Mouse (Mus musculus): ENCODE measurements around the gene Tspan18. TPM values are rescaled to one million over a fixed set of nuclear protein-coding genes. Genes with fewer than 3 reads are reported as not detected.

The Tspan18 gene
- total and polyA plus RNA-seq, 3 experiments = 0.38 TPM; not detected in 2

DNA sequence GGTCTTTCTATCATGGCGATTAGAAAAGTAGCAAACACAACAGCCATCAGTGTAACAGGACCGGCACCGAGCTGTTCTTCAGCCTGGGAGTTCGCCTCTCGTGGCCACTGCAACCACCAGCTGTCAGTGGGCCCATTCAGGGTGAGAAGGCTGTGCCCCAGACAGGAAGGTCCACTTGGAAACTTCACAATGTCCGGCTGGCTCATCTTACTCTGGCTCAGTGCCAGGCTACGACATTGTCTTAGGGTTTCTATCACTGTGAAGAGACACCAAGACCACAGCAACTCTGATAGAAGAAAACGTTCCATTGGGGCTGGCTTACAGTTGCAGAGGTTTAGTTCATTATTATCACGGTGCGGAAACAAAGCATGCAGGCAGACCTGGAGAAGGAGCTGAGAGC lies 45.1 kb downstream of the Tspan18 start:
- no peak overlapping the region for H3K27ac ChIP-seq (ENCODE audit: insufficient read depth, low read depth)
- H3K79me2 ChIP-seq (replicated peaks; ENCODE audit: control insufficient read depth, extremely low read depth, insufficient read depth, poor library complexity, severe bottlenecking) = no peaks in the 10 kb centered on the region
- in situ Hi-C loops (cut with MboI; ENCODE audit: low pct_ligation_motif_present, low pct_unique_long_range_greater_than_20kb, low sequenced_read_pairs) (no loop called here), dilution Hi-C loops (cut with MboI; ENCODE audit: extremely low pct_ligation_motif_present, extremely low pct_unique_long_range_greater_than_20kb, low sequenced_read_pairs) (no loop called here)
- no peaks in the 10 kb centered on the region for H3K9me3 ChIP-seq (replicated peaks; ENCODE audit: low read length)
- H3K4me3 ChIP-seq (replicated peaks in 1 of 3; ENCODE audit: low read depth in 2 of 3, low read length in 2 of 3, poor library complexity in 1 of 3) = no peak overlapping the region
- no peak for DNase-seq (ENCODE audit: extremely low read depth)
- TF ChIP-seq KAT2A (IDR thresholded peaks at IDR 0.05; ENCODE audit: insufficient replicate concordance, low read length) = no peak
- no peak for TF ChIP-seq POLR2A (IDR thresholded peaks at IDR 0.05; ENCODE audit: low read depth, low read length)
- TF ChIP-seq MXI1 (IDR thresholded peaks at IDR 0.05; ENCODE audit: low read depth, low read length) = no peak
- TF ChIP-seq MYC (IDR thresholded peaks at IDR 0.05; ENCODE audit: low read depth, low read length) = no peak
- TF ChIP-seq PAX5 (IDR thresholded peaks at IDR 0.05; ENCODE audit: low read length) = no peak
- TF ChIP-seq BHLHE40 (IDR thresholded peaks at IDR 0.05; ENCODE audit: low read depth, low read length) = no peak
- TF ChIP-seq ETS1 (conservative IDR thresholded peaks at IDR 0.05; ENCODE audit: low read depth, low read length) = no peak
- no peak for TF ChIP-seq TBP (conservative IDR thresholded peaks at IDR 0.05; ENCODE audit: low read depth, low read length)
- TF ChIP-seq UBTF (IDR thresholded peaks at IDR 0.05; ENCODE audit: low read depth, low read length) = no peak
- TF ChIP-seq USF2 (conservative IDR thresholded peaks at IDR 0.05; ENCODE audit: low read depth, low read length) = no peak
- no peak for TF ChIP-seq ZC3H11A (IDR thresholded peaks at IDR 0.05; ENCODE audit: low read depth, low read length)
- TF ChIP-seq JUND (conservative IDR thresholded peaks at IDR 0.05; ENCODE audit: low read depth, low read length) = no peak
- no peak for TF ChIP-seq TCF12 (IDR thresholded peaks at IDR 0.05; ENCODE audit: low read depth, low read length)
- TF ChIP-seq E2F4 (IDR thresholded peaks at IDR 0.05; ENCODE audit: insufficient replicate concordance, low read depth, low read length) = no peak
- no peak for TF ChIP-seq CHD1 (IDR thresholded peaks at IDR 0.05; ENCODE audit: low read depth, low read length)
- H3K36me3 ChIP-seq (replicated peaks in 1 of 2; ENCODE audit: control insufficient read depth in 1 of 2, insufficient read depth in 1 of 2, low read length in 1 of 2) = no peaks in the 10 kb centered on the region
- peaks cover 91% of the 10 kb centered on the region for H3K27me3 ChIP-seq (replicated peaks)
- H3K4me1 ChIP-seq (ENCODE audit: control insufficient read depth in 1 of 2, insufficient read depth in 2 of 2) = no peaks in the 10 kb centered on the region; a peak in 1 of 4 replicates
- H3K4me2 ChIP-seq (ENCODE audit: insufficient read depth, low read depth, poor library complexity, severe bottlenecking) = no peak overlapping the region
- H3K9ac ChIP-seq (ENCODE audit: insufficient read depth, low read depth) = no peak overlapping the region

DNA sequence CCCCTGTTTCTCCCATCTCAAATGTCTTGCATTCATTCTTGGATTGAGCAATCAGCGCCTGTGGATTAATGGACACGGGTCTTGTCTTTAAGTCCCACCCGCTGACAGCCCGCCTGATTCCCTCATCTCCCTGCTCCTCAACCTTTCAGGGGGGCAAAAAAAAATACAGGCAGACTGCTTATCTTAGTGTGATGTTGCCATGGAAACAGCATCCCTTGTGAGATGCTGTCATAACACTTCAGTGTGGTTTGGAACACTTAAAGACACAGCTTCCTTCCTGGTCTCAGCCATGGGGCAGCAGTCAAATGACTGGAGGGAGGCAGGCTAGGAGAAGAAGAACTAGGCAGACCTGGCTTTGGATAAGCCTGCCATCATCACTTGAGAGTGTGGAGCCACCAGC lies 47.0 kb downstream of the Tspan18 start:
- H3K27ac ChIP-seq (ENCODE audit: insufficient read depth, low read depth) = no peak overlapping the region
- no peaks in the 10 kb centered on the region; a peak in 1 of 4 replicates for H3K4me1 ChIP-seq (ENCODE audit: control insufficient read depth in 1 of 2, insufficient read depth in 2 of 2)
- H3K36me3 ChIP-seq (replicated peaks in 1 of 2; ENCODE audit: control insufficient read depth in 1 of 2, insufficient read depth in 1 of 2, low read length in 1 of 2) = no peaks in the 10 kb centered on the region
- H3K4me3 ChIP-seq (replicated peaks in 1 of 3; ENCODE audit: low read depth in 2 of 3, low read length in 2 of 3, poor library complexity in 1 of 3) = no peak overlapping the region
- dilution Hi-C loops (cut with MboI; ENCODE audit: extremely low pct_ligation_motif_present, extremely low pct_unique_long_range_greater_than_20kb, low sequenced_read_pairs) (no loop called here), in situ Hi-C loops (cut with MboI; ENCODE audit: low pct_ligation_motif_present, low pct_unique_long_range_greater_than_20kb, low sequenced_read_pairs) (no loop called here)
- no peak overlapping the region for H3K9ac ChIP-seq (ENCODE audit: insufficient read depth, low read depth)
- TF ChIP-seq CTCF (conservative IDR thresholded peaks at IDR 0.05 in 1 of 2, IDR thresholded peaks at IDR 0.05 in 1 of 2; ENCODE audit: low read depth in 2 of 2, low read length in 2 of 2) (no peak), SMC3 (IDR thresholded peaks at IDR 0.05; ENCODE audit: low read depth, low read length) (no peak), ZMIZ1 (IDR thresholded peaks at IDR 0.05; ENCODE audit: low read depth, low read length) (no peak), GABPA (IDR thresholded peaks at IDR 0.05; ENCODE audit: insufficient replicate concordance, low read depth, low read length) (no peak), CHD1 (IDR thresholded peaks at IDR 0.05; ENCODE audit: low read depth, low read length) (no peak), ZKSCAN1 (IDR thresholded peaks at IDR 0.05; ENCODE audit: borderline replicate concordance, low read depth, low read length) (no peak), HCFC1 (IDR thresholded peaks at IDR 0.05; ENCODE audit: low read depth, low read length) (no peak), RCOR1 (conservative IDR thresholded peaks at IDR 0.05; ENCODE audit: low read depth, low read length) (no peak), MAFK (IDR thresholded peaks at IDR 0.05; ENCODE audit: insufficient replicate concordance, low read length) (no peak), TCF12 (IDR thresholded peaks at IDR 0.05; ENCODE audit: low read depth, low read length) (no peak), RAD21 (IDR thresholded peaks at IDR 0.05; ENCODE audit: low read depth, low read length) (no peak), MXI1 (IDR thresholded peaks at IDR 0.05; ENCODE audit: low read depth, low read length) (no peak), KAT2A (IDR thresholded peaks at IDR 0.05; ENCODE audit: insufficient replicate concordance, low read length) (no peak), IRF4 (IDR thresholded peaks at IDR 0.05; ENCODE audit: low read depth, low read length) (no peak), MAX (IDR thresholded peaks at IDR 0.05; ENCODE audit: low read length) (no peak), USF1 (IDR thresholded peaks at IDR 0.05; ENCODE audit: low read depth, low read length) (no peak), ELF1 (IDR thresholded peaks at IDR 0.05; ENCODE audit: low read depth, low read length) (no peak), MYC (IDR thresholded peaks at IDR 0.05; ENCODE audit: low read depth, low read length) (no peak), POLR2A (IDR thresholded peaks at IDR 0.05; ENCODE audit: low read depth, low read length) (no peak), ETS1 (conservative IDR thresholded peaks at IDR 0.05; ENCODE audit: low read depth, low read length) (no peak)
- no peaks in the 10 kb centered on the region for H3K79me2 ChIP-seq (replicated peaks; ENCODE audit: control insufficient read depth, extremely low read depth, insufficient read depth, poor library complexity, severe bottlenecking)
- H3K27me3 ChIP-seq (replicated peaks) = peaks cover 91% of the 10 kb centered on the region
- no peaks in the 10 kb centered on the region for H3K9me3 ChIP-seq (replicated peaks; ENCODE audit: low read length)
- no peak overlapping the region for H3K4me2 ChIP-seq (ENCODE audit: insufficient read depth, low read depth, poor library complexity, severe bottlenecking)
- DNase-seq (ENCODE audit: extremely low read depth) = no peak

Measured in CH12.LX (cell line).